Mouse (Mus musculus) neutrophil, adult 5-6 weeks (primary cell): ENCODE results near the gene Ninj2. TPM values are rescaled to one million over a fixed set of nuclear protein-coding genes. Genes with fewer than 3 reads are reported as not detected.

Experiments used
- ATAC-seq: fragments of 151-379, 151-347 bp; 2 replicates; pipeline ENCODE4 v1.8.0; 2017; ENCODE audit warnings: mild to moderate bottlenecking, moderate TSS enrichment; ENCODE audit not compliant: insufficient number of reproducible peaks, poor library complexity, low FRiP score, severe bottlenecking; ENCODE audit errors: extremely low read depth
- total RNA-seq: library from RNA; stranded (forward); fragments of 200-1000 nt; gene quantifications from 2 replicates; pipeline ENCODE4 v1.2.3, GENCODE M21; 2017

Gene Ninj2
- total RNA-seq, 1 experiment from 2014 or later: not detected

DNA sequence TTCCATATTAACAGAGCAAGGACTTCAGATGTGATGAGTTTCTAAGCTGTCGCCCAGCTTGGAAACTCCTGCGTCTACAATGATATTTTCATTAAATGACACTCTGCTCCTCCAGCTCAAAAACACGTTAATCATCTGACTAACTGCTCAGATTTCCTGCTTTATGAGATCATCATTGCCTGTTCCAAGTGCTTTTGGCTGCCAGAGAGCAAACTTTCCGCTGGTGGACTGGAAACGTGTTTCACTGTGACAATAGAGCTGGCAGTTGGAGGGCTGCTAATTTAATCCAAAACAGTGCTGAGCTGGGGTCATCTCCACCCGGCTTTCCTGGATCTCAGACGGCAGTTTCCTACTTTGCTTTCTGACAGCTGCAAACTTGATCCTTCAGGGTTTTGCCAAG is 21.5 kb downstream of the Ninj2 start:
- no peak for ATAC-seq

DNA sequence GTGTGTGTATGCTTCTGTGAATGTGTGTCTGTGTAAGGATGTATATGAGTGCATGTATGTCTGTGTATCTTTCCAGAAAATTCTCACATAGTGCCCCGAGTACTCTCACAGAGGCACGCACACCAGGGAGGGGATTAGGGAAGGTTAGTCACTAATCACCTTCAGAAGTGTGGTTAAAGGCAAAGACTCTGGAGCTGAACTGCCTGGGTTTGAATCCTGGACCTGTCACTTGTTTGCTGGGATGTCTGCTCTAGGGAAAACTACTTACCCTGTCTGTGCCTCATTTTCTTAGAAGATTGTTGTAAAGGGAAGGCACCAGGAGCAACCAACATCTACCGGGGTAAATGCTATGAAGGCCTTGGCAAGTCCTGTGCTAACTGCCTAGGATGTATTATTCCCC is 22.3 kb downstream of the Ninj2 start:
- ATAC-seq: no peak

DNA sequence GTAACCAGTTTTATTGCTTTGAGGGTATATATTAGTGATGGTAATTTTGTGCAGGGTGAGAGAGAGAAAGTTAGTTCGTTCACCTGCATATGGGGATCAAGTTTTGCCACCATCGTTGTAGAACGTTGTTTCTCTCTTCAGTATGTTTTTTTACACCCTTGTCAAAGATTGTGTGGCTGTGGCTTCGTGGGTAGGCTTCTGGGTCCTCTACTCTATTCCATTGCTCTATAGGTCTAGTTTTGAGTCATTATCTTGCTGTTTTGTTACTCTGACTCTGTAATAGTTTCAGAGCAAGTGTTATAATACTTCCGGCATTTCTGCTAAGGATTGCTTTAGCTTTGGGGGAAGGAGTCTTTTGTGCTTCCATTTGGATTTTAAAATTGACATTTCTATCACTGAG is 26.7 kb downstream of the Ninj2 start:
- no peak for ATAC-seq

DNA sequence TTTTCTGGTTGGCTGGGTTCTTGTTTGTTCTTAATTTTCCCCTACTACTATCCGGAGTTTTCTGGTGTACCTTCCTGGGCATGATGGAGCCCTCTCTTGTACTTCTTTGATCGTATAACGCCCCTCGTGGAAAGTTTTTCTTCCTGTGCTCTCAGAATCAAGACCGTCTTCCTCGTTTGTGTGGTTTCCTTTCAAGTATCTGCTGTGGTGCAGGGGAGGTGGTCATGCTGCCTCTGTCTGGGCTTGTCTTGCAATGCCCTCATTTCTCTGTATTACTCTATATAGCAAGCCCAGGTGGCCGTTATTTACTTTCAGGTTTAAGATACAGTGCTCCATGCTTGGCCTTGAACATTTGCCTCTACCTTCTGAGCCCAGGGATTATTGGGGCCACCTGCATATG is 31.5 kb downstream of the Ninj2 start:
- ATAC-seq: no peak

DNA sequence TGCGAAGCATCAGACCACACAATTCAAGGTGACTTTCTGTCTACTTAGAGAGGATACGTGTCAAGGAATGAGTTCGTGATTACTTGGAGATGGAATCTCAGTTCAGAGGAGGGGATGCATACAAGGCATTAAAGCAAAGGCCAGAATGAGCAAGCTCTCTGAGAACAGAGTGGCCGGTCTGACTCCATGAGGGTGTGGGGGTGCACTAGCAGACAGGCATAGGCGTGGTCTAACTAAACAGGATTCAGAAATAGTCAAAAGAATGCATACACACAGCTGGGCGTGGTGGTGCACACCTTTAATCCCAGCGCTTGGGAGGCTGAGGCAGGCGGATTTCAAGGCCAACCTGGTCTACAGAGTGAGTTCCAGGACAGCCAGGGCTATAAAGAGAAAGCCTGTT is 33.3 kb downstream of the Ninj2 start:
- no peak for ATAC-seq

DNA sequence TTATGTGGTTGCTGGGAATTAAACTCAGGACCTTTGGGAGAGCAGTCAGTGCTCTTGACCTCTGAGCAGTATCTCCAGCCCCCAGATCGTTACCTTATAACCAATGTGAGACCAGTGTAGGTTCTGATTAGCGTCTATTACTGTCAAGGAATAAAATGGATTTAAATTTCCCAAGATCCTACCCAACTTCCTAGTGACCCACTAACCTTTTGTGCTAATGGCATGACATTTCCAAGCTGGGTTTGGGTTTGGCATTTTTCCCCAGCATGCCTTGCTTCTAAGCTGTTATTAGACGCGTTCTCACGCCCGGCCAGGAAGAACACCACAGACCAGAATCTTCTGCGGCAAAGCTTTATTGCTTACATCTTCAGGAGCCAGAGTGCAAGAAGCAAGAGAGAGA is 34.2 kb downstream of the Ninj2 start:
- no peak for ATAC-seq

DNA sequence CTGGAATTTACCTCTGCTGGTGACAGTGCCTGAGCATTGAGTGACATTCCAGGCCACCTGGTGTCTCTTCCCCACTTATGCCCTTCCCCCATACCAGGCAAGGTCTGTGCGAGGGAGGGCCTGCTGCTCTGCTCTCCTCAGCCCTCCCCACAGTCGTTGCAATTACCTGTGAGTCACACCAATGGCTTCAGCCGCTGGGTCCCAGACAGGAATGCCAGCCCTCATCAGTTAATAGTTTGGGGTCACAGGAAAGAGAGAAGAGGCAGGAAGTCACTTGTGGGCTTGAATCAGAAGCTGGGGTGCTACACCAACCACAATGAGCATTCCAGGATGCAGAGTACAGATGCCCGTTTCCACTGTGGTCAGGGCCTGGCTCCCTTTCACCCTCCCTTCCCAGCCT is 41.6 kb downstream of the Ninj2 start:
- ATAC-seq: no peak

DNA sequence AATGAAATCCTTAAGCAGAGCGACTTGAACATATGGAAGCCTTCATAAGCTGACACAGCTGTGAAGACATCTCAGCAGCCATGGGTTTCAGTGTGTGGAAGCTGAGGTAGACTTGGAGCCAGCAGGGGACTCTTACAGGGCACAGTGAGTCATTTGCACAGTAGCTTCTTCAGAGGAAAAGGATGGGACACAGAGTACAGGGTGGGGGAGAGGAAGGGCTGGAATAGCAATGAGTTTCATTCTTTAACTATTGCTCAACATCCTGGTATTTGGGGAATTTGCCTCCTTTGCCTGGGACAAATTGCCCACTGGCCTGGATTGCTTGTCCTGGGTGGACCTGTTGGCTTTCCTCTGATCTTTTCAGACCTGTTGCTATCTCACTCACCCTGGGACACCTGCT is 52.3 kb downstream of the Ninj2 start:
- no peak for ATAC-seq

DNA sequence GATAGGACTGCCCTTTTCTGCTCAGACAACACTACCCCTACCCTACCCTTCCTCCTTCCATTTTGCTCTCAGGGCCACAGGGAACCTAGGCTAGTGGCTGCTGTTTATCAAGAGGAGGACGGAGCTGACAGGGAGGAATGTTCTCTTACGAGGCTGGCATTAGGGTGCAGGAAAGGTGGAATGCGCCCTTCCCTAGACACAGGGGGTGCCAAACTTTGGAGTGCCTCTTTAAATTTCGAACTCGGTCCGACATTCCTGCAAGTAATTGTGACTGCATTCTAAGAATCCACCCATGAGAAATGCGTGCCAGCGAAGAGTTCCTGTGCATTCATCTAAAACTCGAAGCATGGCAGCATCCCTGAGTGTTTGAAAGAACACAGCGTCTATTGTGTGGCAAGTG is 53.5 kb downstream of the Ninj2 start:
- no peak for ATAC-seq

DNA sequence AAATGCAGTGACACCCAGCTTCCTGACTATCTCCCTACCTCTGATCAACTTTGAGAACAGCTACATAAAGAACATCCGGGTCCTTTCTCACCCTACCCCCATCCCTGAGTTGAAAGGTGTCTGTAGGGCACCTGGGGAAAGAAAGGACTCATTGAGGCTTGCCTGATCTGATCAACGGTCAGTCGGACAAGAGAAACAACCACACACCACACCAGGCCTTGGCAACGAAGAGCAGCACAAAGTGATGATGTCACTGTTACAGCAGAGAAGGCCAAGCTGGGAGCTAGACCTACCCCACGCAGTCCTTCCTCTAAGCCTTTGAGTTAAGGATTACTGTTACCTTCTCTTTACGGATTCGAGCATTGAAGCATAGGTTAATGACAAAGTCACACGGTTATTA is 54.3 kb downstream of the Ninj2 start:
- ATAC-seq: no peak

DNA sequence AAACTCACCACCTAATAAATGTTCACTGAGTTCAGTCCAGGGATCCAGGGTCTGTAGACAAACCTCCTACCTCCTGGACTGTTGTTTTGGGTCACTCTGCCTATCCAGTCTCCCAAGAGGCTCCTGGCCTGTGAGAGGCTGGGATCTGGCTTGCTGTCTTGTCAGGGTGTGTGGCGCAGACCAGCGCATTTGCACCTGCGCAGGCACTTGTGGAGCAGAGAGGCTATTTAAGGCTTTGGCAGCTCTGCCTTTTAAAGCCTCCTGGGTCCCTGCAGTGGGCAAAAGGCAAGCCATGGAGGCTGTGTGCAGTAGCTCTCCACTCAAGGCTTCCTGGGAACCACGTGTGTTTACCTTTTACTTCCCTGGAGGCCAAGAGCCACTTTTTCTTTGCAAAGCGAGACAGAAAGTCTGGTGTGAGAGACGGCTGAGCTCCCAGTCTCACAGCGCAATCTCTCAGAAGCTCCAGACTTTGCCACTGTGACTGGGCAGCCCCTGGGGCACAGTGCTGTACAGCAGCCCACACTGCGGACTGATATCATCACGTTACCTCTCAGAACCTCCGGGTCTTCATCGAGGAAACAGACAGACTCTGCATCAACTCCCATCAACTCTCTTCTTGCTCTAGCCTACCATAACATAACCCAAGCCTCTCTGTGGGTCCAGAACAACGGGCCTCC is 55.7 kb downstream of the Ninj2 start:
- ATAC-seq: no peak

DNA sequence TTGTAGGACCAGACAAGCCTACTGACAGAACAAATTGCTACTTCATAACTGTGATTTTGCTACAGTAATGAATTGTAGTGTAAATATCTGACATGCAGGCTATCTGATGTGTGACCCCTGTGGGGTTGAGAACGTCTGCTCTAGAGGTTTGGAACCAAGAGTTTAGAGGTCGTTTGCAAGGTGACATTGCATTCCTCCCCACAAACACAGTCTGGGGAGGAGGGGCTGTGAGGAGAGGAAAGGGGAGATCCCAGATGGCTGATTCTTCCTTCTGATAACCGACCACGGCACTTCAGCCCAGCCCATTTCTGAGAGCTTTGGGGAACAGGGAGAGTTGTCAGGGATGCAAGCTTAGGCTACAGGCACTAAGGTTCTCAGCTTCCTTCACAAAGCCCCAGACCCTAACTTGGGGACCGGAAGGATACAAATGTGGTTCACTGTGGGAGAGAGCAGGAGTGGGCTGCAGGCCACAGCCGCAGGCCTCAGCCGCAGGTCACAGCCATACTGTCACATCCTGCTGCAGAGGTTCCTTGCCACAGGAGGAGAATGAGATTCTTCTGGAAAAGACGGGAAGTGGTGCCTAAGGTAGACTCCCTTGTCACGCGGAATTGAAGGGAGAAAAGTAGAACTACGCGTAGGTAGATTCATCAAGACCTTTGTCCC is 56.4 kb downstream of the Ninj2 start:
- no peak for ATAC-seq

DNA sequence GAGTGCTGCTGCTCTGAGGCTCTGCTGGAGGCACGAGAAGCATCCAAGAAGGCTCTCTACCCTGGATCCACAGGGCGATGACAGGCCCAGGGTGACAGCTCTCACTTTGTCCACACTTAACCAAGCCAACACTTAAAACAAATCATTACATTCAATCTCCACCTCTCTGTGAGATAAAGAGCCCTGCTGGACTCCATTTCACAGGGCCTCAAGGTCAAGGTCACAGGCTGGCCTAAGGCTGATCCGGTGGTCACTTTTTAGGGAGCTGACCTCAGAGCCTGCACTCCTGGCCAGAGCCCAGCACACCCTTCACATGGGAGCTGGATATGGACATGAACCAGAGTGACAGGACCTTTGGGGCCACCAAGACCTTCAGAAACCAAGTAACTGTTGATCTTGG is 57.1 kb downstream of the Ninj2 start:
- no peak for ATAC-seq

DNA sequence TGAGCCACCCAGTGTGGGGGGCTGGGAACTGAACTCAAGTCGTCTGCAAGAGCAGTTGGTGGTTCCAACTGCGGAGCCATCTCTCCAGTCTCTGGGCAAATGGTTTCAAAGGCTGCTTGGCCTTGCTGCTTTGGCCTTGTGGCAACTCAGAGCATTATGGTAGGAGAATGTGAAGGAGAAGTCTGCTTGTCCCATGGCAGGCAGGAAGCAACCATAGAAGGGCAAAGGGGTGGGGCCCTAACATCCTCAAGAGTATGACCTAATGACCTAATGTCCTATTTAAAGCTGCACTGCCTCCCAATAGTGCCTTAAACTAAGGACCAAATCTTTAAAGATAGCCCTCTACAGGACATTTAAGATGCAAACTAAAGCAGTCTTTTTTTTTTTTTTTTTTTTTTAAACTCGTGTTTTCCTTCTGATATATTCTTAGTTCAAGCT is 58.5 kb downstream of the Ninj2 start:
- ATAC-seq: peak; percentile 82

DNA sequence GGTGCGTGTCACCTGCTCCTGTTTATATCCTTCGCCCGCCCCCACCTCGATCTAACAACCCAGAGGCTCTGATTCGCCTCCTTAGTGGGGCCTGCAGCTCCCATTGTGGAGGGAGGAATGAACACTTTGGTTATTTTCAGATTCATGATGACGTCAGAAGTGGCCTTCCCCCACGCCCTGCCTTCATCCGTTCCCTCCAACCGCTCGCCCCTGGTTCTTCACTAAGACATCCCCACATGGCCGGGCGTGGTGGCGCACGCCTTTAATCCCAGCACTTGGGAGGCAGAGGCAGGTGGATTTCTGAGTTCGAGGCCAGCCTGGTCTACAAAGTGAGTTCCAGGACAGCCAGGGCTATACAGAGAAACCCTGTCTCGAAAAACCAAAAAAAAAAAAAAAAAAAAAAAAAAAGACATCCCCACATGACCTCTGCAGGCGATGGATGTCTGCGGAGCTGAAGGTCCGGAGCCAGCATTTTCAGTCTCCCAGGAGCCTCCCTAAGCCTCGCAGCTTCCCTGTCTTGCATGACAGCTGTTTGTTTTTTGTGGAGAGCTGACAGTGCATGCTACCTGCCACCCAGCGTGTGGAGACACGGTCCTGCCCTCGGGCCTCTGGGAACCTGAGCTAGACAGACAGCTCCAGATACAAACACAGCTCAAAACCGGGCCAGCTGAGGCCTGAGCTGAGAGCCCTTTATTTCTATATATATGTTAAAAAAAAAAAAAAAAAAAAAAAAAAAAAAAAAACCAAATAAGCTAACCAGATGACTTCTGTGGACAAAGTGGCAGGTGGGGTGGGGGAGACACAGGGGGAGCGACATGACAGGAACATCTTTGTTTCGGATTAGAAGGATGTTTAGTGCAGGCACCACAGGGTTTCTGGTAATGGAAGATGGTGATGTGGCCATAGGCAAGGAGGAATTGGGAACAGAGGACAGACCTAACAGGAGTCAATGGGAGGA is 59.9 kb downstream of the Ninj2 start:
- no peak for ATAC-seq

DNA sequence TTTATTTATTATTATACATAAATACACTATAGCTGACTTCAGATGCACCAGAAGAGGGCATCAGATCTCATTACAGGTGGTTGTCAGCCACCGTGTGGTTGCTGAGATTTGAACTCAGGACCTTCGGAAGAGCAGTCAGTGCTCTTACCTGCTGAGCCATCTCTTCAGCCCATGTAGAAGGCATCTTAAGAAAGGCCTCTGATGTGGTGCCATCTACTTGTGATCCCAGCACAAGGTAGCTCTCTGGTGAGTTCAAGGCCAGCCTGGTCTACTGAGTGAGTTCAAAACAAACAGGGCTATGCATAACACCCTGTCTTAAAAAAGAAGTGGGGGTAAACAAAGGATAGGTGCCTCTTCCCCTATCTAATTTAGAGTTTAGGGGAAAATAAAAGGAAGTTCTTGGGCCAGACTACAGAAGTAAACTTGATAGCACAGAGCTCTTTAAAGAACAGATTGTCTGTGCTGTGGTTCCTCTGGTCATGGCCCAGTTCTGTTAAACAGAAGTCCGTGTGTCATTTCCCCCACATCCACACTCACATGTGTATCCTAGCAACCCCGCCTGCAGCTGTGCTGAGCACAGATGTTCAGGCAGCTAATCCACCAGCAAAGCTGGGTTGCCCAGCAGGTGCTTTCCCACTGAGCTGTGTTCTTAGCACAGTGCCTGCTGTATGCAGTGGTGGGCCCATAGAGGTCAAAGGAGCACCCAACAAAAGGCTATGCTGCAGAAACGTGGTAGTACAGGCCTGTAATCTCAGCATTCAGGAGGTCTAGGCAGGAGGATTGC is 61.6 kb downstream of the Ninj2 start:
- peak; percentile 48 for ATAC-seq

DNA sequence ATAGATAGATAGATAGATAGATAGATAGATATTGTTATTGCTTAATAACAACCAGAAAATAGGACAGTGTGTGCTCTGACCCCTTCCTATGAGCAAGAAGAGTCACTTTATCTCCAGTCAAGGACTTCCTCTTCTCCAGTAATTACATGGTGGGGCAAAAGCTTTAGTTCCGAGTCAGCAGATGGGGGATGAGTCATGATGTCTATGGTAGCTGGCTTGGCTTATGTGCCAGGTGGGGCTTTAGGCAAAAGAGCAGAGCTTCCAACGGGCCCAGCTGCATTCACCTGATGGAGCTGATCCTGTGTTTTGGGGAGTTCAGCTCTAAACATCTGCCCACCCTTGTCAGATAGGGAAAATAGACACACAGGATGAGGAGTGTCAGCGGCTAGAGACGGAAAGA is 62.4 kb downstream of the Ninj2 start:
- peak; percentile 34; the same call in 1 of the 2 replicates for ATAC-seq

DNA sequence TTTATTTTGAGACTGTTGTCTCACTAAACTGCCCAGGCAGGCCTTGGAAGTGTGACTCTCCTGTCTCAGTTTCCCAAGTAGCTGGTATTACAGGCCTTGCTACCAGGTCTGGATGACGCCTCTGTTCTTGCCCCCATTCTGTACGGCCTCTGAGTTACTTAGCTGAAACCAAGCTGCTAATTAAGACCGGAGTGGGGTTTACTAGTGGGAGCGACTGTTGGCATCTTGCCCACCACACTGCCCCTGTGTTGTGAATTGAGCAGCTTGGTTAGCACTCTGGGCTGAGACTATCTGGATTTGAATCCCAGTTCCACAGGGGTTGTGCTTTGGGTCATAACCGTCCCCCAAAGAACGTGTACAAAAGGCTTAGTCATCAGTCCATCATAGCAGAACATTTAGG is 64.3 kb downstream of the Ninj2 start:
- ATAC-seq: no peak
